27 mouse cellular contexts compared by ENCODE assay signal in the genomic region with DNA sequence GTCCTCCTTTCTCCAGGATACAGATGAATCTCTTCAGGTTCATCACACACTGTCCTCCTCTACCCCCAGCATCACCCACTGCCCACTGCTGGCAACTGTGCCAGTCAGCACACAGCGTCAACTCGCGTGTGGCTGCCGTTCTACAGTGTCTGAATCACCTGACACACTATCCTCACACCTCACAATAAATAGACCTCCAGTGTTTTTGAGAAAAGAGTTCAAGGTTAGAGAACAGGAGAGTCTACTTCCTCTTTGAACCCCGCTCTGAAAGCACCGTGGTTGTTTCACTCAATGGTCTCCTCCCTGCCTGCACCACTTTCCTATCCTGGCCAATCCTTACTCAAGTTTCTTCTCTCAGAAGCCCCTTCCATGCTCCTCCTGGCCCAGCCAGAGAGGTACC. TPM values are rescaled to one million over a fixed set of nuclear protein-coding genes. Genes with fewer than 3 reads are reported as not detected.
A peak's percentile ranks its signal among the peaks of the same experiment; 100 is the strongest.
DNase-seq lines count a peak whose midpoint lies in the region; ATAC-seq and TF ChIP-seq lines count a peak whose summit lies in the region.
"Had no signal": no experiment of that assay in that cellular context is flagged by ENCODE, and none has a peak within 500 bp of the region (broad histone marks: within the 10 kb centered on the region; RNA-seq: fewer than 3 reads in every experiment).

No protein-coding gene starts in this region.

- no peak overlapping the region for H3K4me3 ChIP-seq in intestine, embryonic 16.5 days (ENCODE audit: low read length)
- H3K4me3 ChIP-seq in intestine, postnatal 0 days (ENCODE audit: low read depth, low read length) = no peak overlapping the region
- H3K4me3 ChIP-seq: embryonic facial prominence, embryonic 13.5 days; erythroblast, embryonic 14.5 days; forebrain, embryonic 12.5 days; gastrocnemius, adult 2 months; heart, embryonic 10.5 days; limb, embryonic 15.5 days; lung, embryonic 15.5 days; midbrain, embryonic 12.5 days had no signal

- no peak for TF ChIP-seq CTCF in intestine, postnatal 0 days (IDR thresholded peaks at IDR 0.05; ENCODE audit: low read depth)

- H3K27me3 ChIP-seq in intestine, embryonic 16.5 days (replicated peaks; ENCODE audit: control insufficient read depth, insufficient read depth, low read length) = no peaks in the 10 kb centered on the region
- H3K27me3 ChIP-seq in intestine, postnatal 0 days (replicated peaks; ENCODE audit: control insufficient read depth, insufficient read depth, low read length) = no peaks in the 10 kb centered on the region
- H3K27me3 ChIP-seq: embryonic facial prominence, embryonic 13.5 days; forebrain, embryonic 12.5 days; limb, embryonic 15.5 days; lung, embryonic 15.5 days; midbrain, embryonic 12.5 days had no signal

- no peak overlapping the region for H3K4me2 ChIP-seq in intestine, embryonic 16.5 days (ENCODE audit: low read depth, low read length)
- H3K4me2 ChIP-seq in intestine, postnatal 0 days (replicated peaks; ENCODE audit: low read depth) = no peak overlapping the region
- H3K4me2 ChIP-seq: embryonic facial prominence, embryonic 13.5 days; forebrain, embryonic 12.5 days; limb, embryonic 15.5 days; lung, embryonic 15.5 days; midbrain, embryonic 12.5 days had no signal

- no peak for ATAC-seq in intestine, embryonic 16.5 days
- no peak for ATAC-seq in intestine, postnatal 0 days
- peak; percentile 64 for ATAC-seq in CD4-positive, CD25-positive, alpha-beta regulatory T cell, adult 4 months
- ATAC-seq in common myeloid progenitor, adult 5-6 weeks (replicated peaks; ENCODE audit: low read depth, poor library complexity, severe bottlenecking) = peak; percentile 17; the same call in 1 of the 2 replicates
- ATAC-seq in neutrophil, adult 5-6 weeks (ENCODE audit: extremely low read depth, insufficient number of reproducible peaks, low FRiP score, poor library complexity, severe bottlenecking) = peak; percentile 36; the same call in 1 of the 2 replicates

- 83% methylated on average over 6 of the region's 6 CpGs for WGBS in intestine, embryonic 16.5 days
- 64% methylated on average over 6 of the region's 6 CpGs for WGBS in intestine, postnatal 0 days

- peaks cover 12% of the 10 kb centered on the region; the same call in 1 of the 2 replicates for H3K4me1 ChIP-seq in intestine, embryonic 16.5 days (ENCODE audit: control insufficient read depth, insufficient read depth, low read length)
- H3K4me1 ChIP-seq in intestine, postnatal 0 days (replicated peaks; ENCODE audit: control insufficient read depth, insufficient read depth, low read length) = no peaks in the 10 kb centered on the region
- H3K4me1 ChIP-seq: lung, embryonic 15.5 days had no signal

- 0 out of 2 replicates have a peak overlapping the region, but pooled peaks have one; percentile 13 for H3K9ac ChIP-seq in intestine, embryonic 16.5 days (ENCODE audit: low read depth, low read length)
- H3K9ac ChIP-seq in intestine, postnatal 0 days (ENCODE audit: low read depth, low read length) = no peak overlapping the region
- H3K9ac ChIP-seq: embryonic facial prominence, embryonic 13.5 days; forebrain, embryonic 12.5 days; limb, embryonic 15.5 days; liver, embryonic 14.5 days; lung, embryonic 15.5 days; midbrain, embryonic 12.5 days had no signal

- no peak overlapping the region for H3K27ac ChIP-seq in intestine, embryonic 16.5 days (ENCODE audit: low read length)
- H3K27ac ChIP-seq in intestine, postnatal 0 days (ENCODE audit: low read depth, low read length) = no peak overlapping the region
- H3K27ac ChIP-seq: embryonic facial prominence, embryonic 13.5 days; forebrain, embryonic 12.5 days; gastrocnemius, adult 2 months; kidney, postnatal 0 days; limb, embryonic 15.5 days; liver, embryonic 14.5 days; lung, embryonic 15.5 days; macrophage; midbrain, embryonic 12.5 days had no signal

- no peaks in the 10 kb centered on the region for H3K36me3 ChIP-seq in intestine, embryonic 16.5 days (ENCODE audit: control insufficient read depth, insufficient read depth, low read length)
- H3K36me3 ChIP-seq in intestine, postnatal 0 days (ENCODE audit: control insufficient read depth, insufficient read depth) = peaks cover 19% of the 10 kb centered on the region; the same call in 1 of the 2 replicates
- H3K36me3 ChIP-seq: G1E had no signal

- DNase-seq in layer of hippocampus, adult 18-20 months (ENCODE audit: low spot score in 2 of 2) = no peak
- DNase-seq in frontal cortex, postnatal 36 days (ENCODE audit: low spot score in 2 of 2) = no peak
- no peak for DNase-seq in urinary bladder, adult 18-20 months (ENCODE audit: low spot score in 2 of 2)
- DNase-seq: adrenal gland, adult 8-10 months; embryo, embryonic 11 days; gastrocnemius, adult 2 months; kidney, adult 2 months; spleen, adult 18-20 months; thymus, postnatal 25 days had no signal

- no peaks in the 10 kb centered on the region for H3K9me3 ChIP-seq in intestine, embryonic 16.5 days (ENCODE audit: control insufficient read depth, low read length)
- no peaks in the 10 kb centered on the region for H3K9me3 ChIP-seq in intestine, postnatal 0 days (ENCODE audit: control insufficient read depth)
- H3K9me3 ChIP-seq: embryonic facial prominence, embryonic 13.5 days; forebrain, embryonic 12.5 days; G1E; heart, embryonic 10.5 days; limb, embryonic 15.5 days; lung, embryonic 15.5 days; midbrain, embryonic 12.5 days had no signal

RNA-seq across cellular contexts. Expression of gene Shf, which starts 7.8 kb away (rescaled TPM):
- 1.9 and 2.2 TPM in 2 replicates for polyA plus RNA-seq in intestine, embryonic 16.5 days (2015; fragmentation: Nextera tagmentation; extraction: Ambion mirVana)
- 1.8 and 2.0 TPM in 2 replicates for polyA plus RNA-seq in intestine, postnatal 0 days (2015; fragmentation: Nextera tagmentation; extraction: Ambion mirVana)
- under 1 TPM in 1 of 2 experiments, not detected in 1; 0.42 TPM for polyA plus RNA-seq in CD4-positive, CD25-positive, alpha-beta regulatory T cell, adult 4 months (2017; shearing (Covaris generic))
- 2.8 TPM in 1 of 2 replicates, not detected in the other for total RNA-seq in common myeloid progenitor, adult 5-6 weeks (2017)
- total RNA-seq in neutrophil, adult 5-6 weeks (2017) = 1.6 and 4.5 TPM in 2 replicates
- total RNA-seq in layer of hippocampus, adult 18-20 months (2021) = 10 to 100 TPM; 58.8 to 61.2 TPM

RNA-seq across cellular contexts. Expression of gene Duox1, which starts 45.7 kb away (rescaled TPM):
- 0.06 TPM in 1 of 2 replicates, not detected in the other for polyA plus RNA-seq in intestine, embryonic 16.5 days (2015; fragmentation: Nextera tagmentation; extraction: Ambion mirVana)
- polyA plus RNA-seq in intestine, postnatal 0 days (2015; fragmentation: Nextera tagmentation; extraction: Ambion mirVana) = 0.07 TPM in 1 of 2 replicates, not detected in the other
- not detected for polyA plus RNA-seq in CD4-positive, CD25-positive, alpha-beta regulatory T cell, adult 4 months (2017; shearing (Covaris generic))
- total RNA-seq in common myeloid progenitor, adult 5-6 weeks (2017) = not detected in 2 replicates
- not detected in 2 replicates for total RNA-seq in neutrophil, adult 5-6 weeks (2017)
- not detected for total RNA-seq in layer of hippocampus, adult 18-20 months (2021)
- total RNA-seq: G1E had no signal
- polyA plus RNA-seq: erythroblast, embryonic 14.5 days; G1E; heart, embryonic 10.5 days; kidney, postnatal 0 days; liver, embryonic 14.5 days; macrophage had no signal

RNA-seq across cellular contexts. Expression of gene Duoxa1, which starts 47.7 kb away (rescaled TPM):
- polyA plus RNA-seq in intestine, embryonic 16.5 days (2015; fragmentation: Nextera tagmentation; extraction: Ambion mirVana) = not detected in 2 replicates
- not detected in 2 replicates for polyA plus RNA-seq in intestine, postnatal 0 days (2015; fragmentation: Nextera tagmentation; extraction: Ambion mirVana)
- not detected for polyA plus RNA-seq in CD4-positive, CD25-positive, alpha-beta regulatory T cell, adult 4 months (2017; shearing (Covaris generic))
- total RNA-seq in common myeloid progenitor, adult 5-6 weeks (2017) = 0.18 TPM in 1 of 2 replicates, not detected in the other
- total RNA-seq in neutrophil, adult 5-6 weeks (2017) = not detected in 2 replicates
- total RNA-seq in layer of hippocampus, adult 18-20 months (2021) = under 1 TPM in 1 of 2 experiments, not detected in 1; 0.33 TPM
- total RNA-seq: layer of hippocampus, postnatal 10 days had no signal
- polyA plus RNA-seq: erythroblast, embryonic 14.5 days; G1E; heart, embryonic 10.5 days; hindbrain, embryonic 11.5 days; kidney, postnatal 0 days; liver, embryonic 14.5 days; macrophage had no signal

Comparison
In these comparisons a context has a peak if more than half of its experiments do, and no peak if none do; other contexts are left out.
1. ATAC-seq: peak in CD4-positive, CD25-positive, alpha-beta regulatory T cell, adult 4 months (single experiment), common myeloid progenitor, adult 5-6 weeks (single experiment) and neutrophil, adult 5-6 weeks (single experiment); none in intestine, embryonic 16.5 days (single experiment) and intestine, postnatal 0 days (single experiment).
2. RNA of gene Shf, which starts 7.8 kb away (total RNA-seq): 58.8 to 61.2 TPM in layer of hippocampus, adult 18-20 months; 1.6 to 4.5 TPM in neutrophil, adult 5-6 weeks and 2.8 TPM in common myeloid progenitor, adult 5-6 weeks; every median in the first group is over 10 times any median in the second.